Mouse (Mus musculus) midbrain, embryonic 13.5 days (tissue): ENCODE data around the gene Nudt1. TPM values are rescaled to one million over a fixed set of nuclear protein-coding genes. Genes with fewer than 3 reads are reported as not detected.

Experiments
- ATAC-seq: fragments of 200-750 bp; cut with Nextera tagmentation; 2 replicates; pipeline ENCODE4 v1.8.0; 2017; ENCODE audit warnings: mild to moderate bottlenecking, moderate TSS enrichment, moderate library complexity
- H3K27ac ChIP-seq: fragments of 300-500 bp; sonication (generic); 2 replicates; pipeline ENCODE4 v1.5.1; 2015; ENCODE audit warnings: inconsistent platforms, mild to moderate bottlenecking, moderate library complexity
- H3K27me3 ChIP-seq: fragments of 300-500 bp; sonication (generic); 2 replicates; pipeline ENCODE4 v1.6.1; 2015; ENCODE audit warnings: mild to moderate bottlenecking, inconsistent platforms
- H3K36me3 ChIP-seq: fragments of 300-500 bp; sonication (generic); 2 replicates; pipeline ENCODE4 v1.6.1; 2015; ENCODE audit warnings: mild to moderate bottlenecking, inconsistent platforms
- H3K4me1 ChIP-seq: fragments of 300-500 bp; sonication (generic); replicated peaks from 2 replicates; pipeline ENCODE4 v1.6.1; 2015; ENCODE audit warnings: inconsistent platforms
- H3K4me2 ChIP-seq: fragments of 300-500 bp; sonication (generic); replicated peaks from 2 replicates; pipeline ENCODE4 v1.6.1; 2015; ENCODE audit warnings: moderate library complexity, mild to moderate bottlenecking, inconsistent platforms
- H3K4me3 ChIP-seq: fragments of 300-500 bp; sonication (generic); replicated peaks from 2 replicates; pipeline ENCODE4 v1.5.1; 2015; ENCODE audit warnings: mild to moderate bottlenecking, inconsistent platforms
- H3K9ac ChIP-seq: fragments of 300-500 bp; sonication (generic); replicated peaks from 2 replicates; pipeline ENCODE4 v1.6.1; 2015; ENCODE audit warnings: mild to moderate bottlenecking, inconsistent platforms
- H3K9me3 ChIP-seq: fragments of 300-500 bp; sonication (generic); 2 replicates; pipeline ENCODE4 v1.6.1; 2016; ENCODE audit warnings: mild to moderate bottlenecking, inconsistent platforms
- WGBS: fragments of 180-500 bp; shearing (Covaris S2); methylation state at CpG from one replicate; pipeline ENCODE4 v1.1.7; 2015; 5-methylcytosine and 5-hydroxymethylcytosine counted together
- polyA plus RNA-seq: library from polyadenylated mRNA; unstranded; fragments of >200 nt; fragmentation: Nextera tagmentation; extraction: Ambion mirVana; gene quantifications from 2 replicates; pipeline ENCODE4 v1.2.1, GENCODE M21; 2015

Gene Nudt1
- polyA plus RNA-seq, 1 experiment from 2014 or later: 31.9 TPM

DNA sequence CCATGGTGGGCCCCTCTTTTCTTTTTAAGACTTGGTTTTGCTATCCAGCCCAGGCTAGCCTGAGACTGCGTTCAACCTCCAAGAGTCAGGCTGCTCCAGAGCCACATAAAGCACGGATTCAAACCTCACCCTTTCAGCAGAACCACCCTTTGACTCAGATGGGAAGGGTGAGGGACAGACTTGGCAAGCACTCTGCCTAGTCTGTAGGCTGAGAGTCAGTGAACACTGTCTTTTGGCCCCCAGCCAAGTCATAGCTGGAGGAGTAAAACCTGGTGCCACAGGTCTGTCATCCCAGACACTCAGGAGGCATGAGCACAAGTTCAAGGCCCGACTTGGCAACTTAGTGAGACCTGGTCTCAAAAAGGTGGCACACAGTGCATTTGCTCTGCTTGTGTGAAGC is 4.7 kb upstream of the Nudt1 start:
- Histone ChIP-seq H3K27ac (no peak overlapping the region), H3K4me3 (no peak overlapping the region), H3K4me2 (no peak overlapping the region), H3K36me3 (peaks cover 33% of the 10 kb centered on the region), H3K9ac (no peak overlapping the region), H3K9me3 (no peaks in the 10 kb centered on the region), H3K27me3 (no peaks in the 10 kb centered on the region), H3K4me1 (peaks cover 18% of the 10 kb centered on the region)
- ATAC-seq: no peak
- WGBS: 89% methylated on average over 3 of the region's 3 CpGs

DNA sequence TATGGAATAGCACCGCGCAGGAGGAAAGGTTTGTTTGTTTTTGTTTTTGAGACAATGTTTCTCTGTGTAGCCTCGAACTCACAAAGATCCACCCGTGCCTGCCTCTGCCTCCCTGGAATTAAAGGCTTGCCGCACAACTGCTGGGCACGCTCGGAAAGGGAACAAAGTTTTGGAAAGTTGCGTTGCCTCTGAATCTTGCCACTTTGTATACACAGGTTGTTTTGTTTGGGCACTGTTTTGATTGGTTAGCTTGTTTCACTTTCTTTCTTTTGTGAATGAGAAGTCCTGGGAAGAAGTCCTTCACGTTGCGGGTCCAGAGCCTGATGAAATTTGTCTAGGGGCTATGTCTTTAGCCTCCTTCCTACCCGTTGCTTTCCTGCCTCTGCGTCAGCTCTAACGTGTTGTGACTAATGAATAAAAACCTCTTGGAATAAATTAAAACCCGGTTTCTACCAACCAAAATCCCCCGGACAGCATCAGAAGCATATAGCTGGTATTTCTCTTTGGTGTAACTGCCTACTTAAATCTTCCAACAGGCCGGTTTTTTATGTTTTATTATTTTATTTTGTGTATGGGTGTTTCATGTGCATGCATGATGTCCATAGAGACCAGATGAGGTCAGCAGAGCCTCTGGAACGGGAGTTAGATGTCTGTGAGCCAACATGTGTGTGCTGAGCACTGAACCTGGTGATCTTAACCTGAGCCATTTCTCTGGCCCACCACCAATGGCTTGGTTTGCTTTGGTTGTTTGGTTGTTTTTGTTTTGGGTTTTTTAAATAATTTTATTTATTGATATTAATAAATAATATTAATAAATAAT is 510 bp downstream of the Nudt1 start:
- WGBS: 1% methylated on average over 17 of the region's 17 CpGs
- H3K27ac ChIP-seq: peak overlapping the region; percentile 76
- no peaks in the 10 kb centered on the region for H3K27me3 ChIP-seq
- H3K36me3 ChIP-seq: peaks cover 7% of the 10 kb centered on the region; the same call in 1 of the 2 replicates
- H3K9me3 ChIP-seq: no peaks in the 10 kb centered on the region
- peak overlapping the region; percentile 79 for H3K4me2 ChIP-seq
- H3K4me3 ChIP-seq: peak overlapping the region; percentile 95
- ATAC-seq: peak; percentile 11; the same call in 1 of the 2 replicates
- H3K9ac ChIP-seq: peak overlapping the region; percentile 99
- peaks cover 22% of the 10 kb centered on the region for H3K4me1 ChIP-seq

DNA sequence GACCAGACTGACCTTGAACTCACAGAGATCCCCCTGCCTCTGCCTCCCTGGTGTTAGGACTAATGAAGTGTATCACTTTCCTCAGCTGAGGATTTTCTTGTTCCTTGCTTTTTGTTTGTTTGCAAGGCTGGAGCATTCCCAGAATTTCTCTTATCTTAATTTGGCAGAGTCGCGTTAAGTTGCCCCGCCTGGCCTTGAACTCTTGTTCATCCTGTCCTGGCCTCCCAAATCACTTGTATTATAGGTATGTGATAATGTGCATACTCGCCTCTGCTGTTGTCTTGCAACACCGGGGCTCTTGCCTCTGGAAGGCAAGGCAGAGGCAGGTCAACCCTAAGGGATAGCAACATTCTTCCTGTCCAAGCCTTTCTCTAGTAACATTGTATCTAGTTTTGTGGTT is 2.6 kb downstream of the Nudt1 start:
- Histone ChIP-seq H3K4me2 (no peak overlapping the region), H3K36me3 (peaks cover 22% of the 10 kb centered on the region), H3K4me1 (peaks cover 22% of the 10 kb centered on the region), H3K27ac (no peak overlapping the region), H3K9me3 (no peaks in the 10 kb centered on the region), H3K27me3 (no peaks in the 10 kb centered on the region), H3K9ac (no peak overlapping the region), H3K4me3 (no peak overlapping the region)
- no peak for ATAC-seq
- WGBS: 94% methylated on average over 5 of the region's 5 CpGs

DNA sequence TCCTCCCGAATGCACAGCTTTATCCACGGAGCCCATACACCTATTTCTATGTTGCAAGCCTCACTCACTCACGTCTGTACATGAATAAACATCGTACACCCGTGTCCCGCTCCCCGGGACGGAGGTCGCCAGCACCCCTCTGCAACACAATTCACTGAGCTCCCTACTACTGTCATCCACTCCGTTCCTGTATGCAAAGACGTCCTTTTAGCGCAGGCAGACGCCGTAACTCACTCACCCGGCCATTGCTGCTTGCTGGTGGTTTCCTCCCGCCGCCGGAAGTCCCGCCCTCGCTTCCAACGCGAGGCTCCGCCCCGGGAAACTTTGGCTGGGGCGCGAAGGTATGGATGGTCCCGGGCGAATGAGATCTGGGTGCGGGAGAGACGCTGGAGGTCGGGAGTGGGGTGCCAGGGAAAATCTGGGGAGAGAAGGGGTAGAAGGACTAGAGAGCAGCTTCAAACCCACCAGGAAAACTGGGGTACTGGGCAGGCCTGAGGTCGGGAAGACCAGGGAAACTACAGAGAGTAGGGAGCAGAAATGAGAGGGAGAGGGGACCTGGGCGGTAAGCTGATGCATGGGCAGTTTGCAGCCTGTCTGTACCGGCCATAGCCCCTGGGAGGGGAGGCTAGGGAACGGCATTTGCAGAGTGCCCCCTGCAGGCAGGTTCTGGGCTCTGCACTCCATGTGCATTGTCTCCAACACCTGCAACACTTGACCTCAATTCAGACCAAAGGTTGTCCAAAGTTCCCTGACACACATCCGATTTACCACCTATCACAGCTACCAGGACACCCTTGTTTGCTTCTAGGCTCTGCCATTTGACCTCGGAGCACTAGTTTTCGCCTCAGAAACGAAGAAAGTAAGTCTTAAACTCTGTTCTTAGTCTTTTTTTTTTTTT is 10.4 kb downstream of the Nudt1 start, which contains the start of gene Mrm2:
Mrm2 (minus strand) TSS at position 284 of the 898 bp plus-strand sequence.
- peak within 1 kb of the TSS; percentile 69 for H3K4me3 ChIP-seq
- ATAC-seq: peak; percentile 77
- H3K9me3 ChIP-seq: no peaks in the 10 kb centered on the region
- H3K4me2 ChIP-seq: peak within 1 kb of the TSS; percentile 86
- peaks cover 26% of the 10 kb centered on the region for H3K36me3 ChIP-seq
- peak within 1 kb of the TSS; percentile 75 for H3K27ac ChIP-seq
- peaks cover 15% of the 10 kb centered on the region for H3K4me1 ChIP-seq
- under 1% methylated on average over 39 of the region's 39 CpGs for WGBS
- H3K27me3 ChIP-seq: no peaks in the 10 kb centered on the region
- H3K9ac ChIP-seq: peak within 1 kb of the TSS; percentile 75

DNA sequence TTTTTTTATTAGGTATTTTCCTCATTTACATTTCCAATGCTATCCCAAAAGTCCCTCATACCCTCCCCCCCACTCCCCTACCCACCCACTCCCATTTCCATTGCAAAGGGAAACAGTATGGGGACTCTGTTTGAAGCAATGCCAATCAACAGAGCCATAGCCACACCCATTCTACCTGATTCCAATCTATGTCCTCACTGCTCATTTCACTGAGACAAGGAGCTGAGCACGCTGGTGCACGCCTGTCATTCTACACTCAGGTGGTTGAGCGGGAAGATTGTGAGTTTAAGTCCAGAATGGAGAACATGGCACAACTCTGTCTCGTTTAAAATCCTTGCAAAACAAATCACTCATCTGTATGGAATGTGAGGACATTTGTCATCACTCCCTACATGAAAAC is 11.1 kb downstream of the Nudt1 start:
- ATAC-seq: no peak
- no peak overlapping the region; the same call in 1 of the 2 replicates for H3K27ac ChIP-seq
- 71% methylated on average over 4 of the region's 4 CpGs for WGBS
- H3K4me2 ChIP-seq: peak overlapping the region; percentile 86; the same call in 1 of the 2 replicates
- H3K36me3 ChIP-seq: peaks cover 26% of the 10 kb centered on the region
- no peaks in the 10 kb centered on the region for H3K27me3 ChIP-seq
- no peaks in the 10 kb centered on the region for H3K9me3 ChIP-seq
- peaks cover 15% of the 10 kb centered on the region for H3K4me1 ChIP-seq
- H3K9ac ChIP-seq: no peak overlapping the region
- no peak overlapping the region; the same call in 1 of the 2 replicates for H3K4me3 ChIP-seq

DNA sequence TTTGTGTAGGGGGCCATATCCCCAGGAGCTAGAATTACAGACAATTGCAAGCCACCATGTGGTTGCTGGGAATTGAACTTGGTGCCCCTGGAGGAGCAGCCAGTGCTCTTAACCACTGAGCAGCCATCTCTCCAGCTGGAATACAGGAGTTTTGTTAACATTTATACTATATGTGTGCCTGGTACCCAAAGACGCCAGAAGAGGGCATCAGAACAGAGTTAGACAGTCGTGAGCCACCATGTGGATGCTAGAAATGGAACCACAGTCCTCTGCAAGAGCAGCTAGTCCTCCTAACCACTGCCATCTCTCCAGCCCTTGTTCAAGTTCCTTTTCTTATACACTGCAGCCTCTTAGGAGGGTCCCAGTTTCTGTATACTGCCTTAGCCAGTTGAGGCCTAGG is 12.2 kb downstream of the Nudt1 start:
- 29% methylated on average over 2 of the region's 2 CpGs for WGBS
- Histone ChIP-seq H3K4me1 (peaks cover 15% of the 10 kb centered on the region), H3K27ac (no peak overlapping the region)

DNA sequence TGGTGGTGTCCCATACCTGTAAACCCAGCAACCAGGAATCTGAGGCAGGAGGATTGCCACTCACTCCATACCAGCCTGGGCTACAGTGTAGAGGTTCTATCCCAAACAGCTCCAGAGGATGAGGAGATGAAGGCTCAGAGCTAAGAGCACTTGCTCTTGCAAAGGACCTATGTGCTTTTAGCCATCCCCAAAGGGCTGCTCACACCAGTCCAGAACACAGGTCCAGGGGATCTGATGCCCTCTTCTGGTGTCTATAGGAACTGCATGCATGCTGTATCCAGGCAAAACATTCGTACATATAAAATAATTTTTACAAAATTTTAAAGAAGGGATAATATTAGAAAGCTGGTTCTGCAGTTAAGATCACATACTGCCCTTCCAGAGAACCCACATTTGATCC is 15.2 kb downstream of the Nudt1 start:
- no peak overlapping the region for H3K27ac ChIP-seq
- no peaks in the 10 kb centered on the region for H3K27me3 ChIP-seq
- H3K4me2 ChIP-seq: no peak overlapping the region
- no peaks in the 10 kb centered on the region; the same call in 1 of the 2 replicates for H3K9me3 ChIP-seq
- H3K9ac ChIP-seq: no peak overlapping the region
- no peak overlapping the region for H3K4me3 ChIP-seq
- ATAC-seq: no peak
- WGBS: 92% methylated on average over 1 of the region's 1 CpGs
- peaks cover 49% of the 10 kb centered on the region for H3K36me3 ChIP-seq
- peaks cover 4% of the 10 kb centered on the region; the same call in 1 of the 2 replicates for H3K4me1 ChIP-seq

More for the DNA sequence above, 12.2 kb downstream of the Nudt1 start:
- ATAC-seq: no peak
- H3K9ac ChIP-seq: no peak overlapping the region
- no peak overlapping the region for H3K4me2 ChIP-seq
- no peaks in the 10 kb centered on the region for H3K27me3 ChIP-seq
- H3K9me3 ChIP-seq: no peaks in the 10 kb centered on the region; the same call in 1 of the 2 replicates
- H3K4me3 ChIP-seq: no peak overlapping the region
- peaks cover 26% of the 10 kb centered on the region for H3K36me3 ChIP-seq

DNA sequence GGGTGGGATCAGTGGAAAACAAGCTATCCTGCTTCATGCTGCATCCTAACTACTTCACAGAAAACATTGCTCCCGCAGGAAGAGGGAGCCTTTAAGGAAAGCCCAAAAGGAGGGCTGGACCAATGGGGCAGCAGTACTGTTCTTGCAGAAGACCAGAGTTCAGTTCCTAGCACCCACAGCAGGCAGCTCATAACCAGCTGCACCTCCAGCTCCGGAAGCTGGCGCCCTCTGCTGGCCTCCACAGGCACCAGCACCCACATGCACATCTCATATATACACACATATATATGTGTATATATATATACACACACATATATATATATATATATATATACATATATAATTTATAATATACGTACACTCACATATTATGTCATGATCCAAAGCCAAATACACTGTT is 17.3 kb downstream of the Nudt1 start:
- Histone ChIP-seq H3K4me2 (no peak overlapping the region), H3K27ac (no peak overlapping the region), H3K36me3 (peaks cover 53% of the 10 kb centered on the region), H3K9me3 (no peaks in the 10 kb centered on the region; the same call in 1 of the 2 replicates), H3K4me1 (no peaks in the 10 kb centered on the region), H3K4me3 (no peak overlapping the region), H3K27me3 (no peaks in the 10 kb centered on the region), H3K9ac (no peak overlapping the region)
- 96% methylated on average over 4 of the region's 4 CpGs for WGBS
- no peak for ATAC-seq

DNA sequence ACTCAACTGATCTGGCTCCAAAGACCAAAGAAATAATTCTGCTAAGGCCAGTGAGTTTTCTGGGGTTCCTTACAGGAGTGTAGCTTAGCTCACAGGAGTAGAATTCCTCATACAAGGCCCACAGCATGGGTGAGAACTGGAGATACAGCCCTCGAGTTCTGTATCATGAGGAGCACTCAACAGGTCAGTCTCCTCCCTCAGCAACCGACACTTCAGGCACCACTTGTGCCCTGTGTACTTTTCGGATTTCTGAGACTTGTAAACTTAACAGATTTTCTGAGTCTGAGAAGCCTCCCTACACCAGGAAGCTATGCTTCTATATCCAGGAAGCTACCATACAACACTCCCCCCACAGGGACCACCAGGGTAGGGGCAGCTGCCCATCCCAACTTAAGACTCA is 18.4 kb downstream of the Nudt1 start:
- H3K9me3 ChIP-seq: no peaks in the 10 kb centered on the region; the same call in 1 of the 2 replicates
- H3K36me3 ChIP-seq: peaks cover 64% of the 10 kb centered on the region

DNA sequence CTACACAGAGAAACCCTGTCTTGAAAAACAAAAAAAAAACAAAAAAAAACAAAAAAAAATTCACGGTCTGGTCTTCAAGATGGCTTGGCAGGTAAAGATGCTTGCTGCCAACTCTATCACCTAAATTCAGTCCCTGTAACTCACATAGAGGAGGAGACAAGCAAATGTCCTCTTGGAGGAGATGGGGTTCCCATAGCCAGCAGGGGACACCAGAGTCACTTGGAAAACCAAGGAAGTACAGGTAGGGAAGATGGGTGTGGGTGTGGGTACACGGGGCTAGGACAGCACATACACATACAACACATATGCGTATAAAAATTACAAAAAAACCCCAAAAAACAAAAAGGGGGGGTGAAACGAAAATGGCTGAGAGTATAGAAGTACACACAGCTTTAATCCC is 21.4 kb downstream of the Nudt1 start:
- Histone ChIP-seq H3K4me3 (no peak overlapping the region), H3K27ac (no peak overlapping the region), H3K36me3 (peaks cover 68% of the 10 kb centered on the region), H3K9me3 (no peaks in the 10 kb centered on the region; the same call in 1 of the 2 replicates), H3K9ac (no peak overlapping the region), H3K4me1 (no peaks in the 10 kb centered on the region), H3K4me2 (no peak overlapping the region), H3K27me3 (no peaks in the 10 kb centered on the region)
- ATAC-seq: no peak
- 90% methylated on average over 4 of the region's 4 CpGs for WGBS

More for the DNA sequence above, 18.4 kb downstream of the Nudt1 start:
- Histone ChIP-seq H3K4me1 (no peaks in the 10 kb centered on the region), H3K9ac (no peak overlapping the region), H3K4me3 (no peak overlapping the region), H3K27me3 (no peaks in the 10 kb centered on the region), H3K27ac (no peak overlapping the region), H3K4me2 (no peak overlapping the region)
- WGBS: 83% methylated on average over 3 of the region's 3 CpGs
- no peak for ATAC-seq

DNA sequence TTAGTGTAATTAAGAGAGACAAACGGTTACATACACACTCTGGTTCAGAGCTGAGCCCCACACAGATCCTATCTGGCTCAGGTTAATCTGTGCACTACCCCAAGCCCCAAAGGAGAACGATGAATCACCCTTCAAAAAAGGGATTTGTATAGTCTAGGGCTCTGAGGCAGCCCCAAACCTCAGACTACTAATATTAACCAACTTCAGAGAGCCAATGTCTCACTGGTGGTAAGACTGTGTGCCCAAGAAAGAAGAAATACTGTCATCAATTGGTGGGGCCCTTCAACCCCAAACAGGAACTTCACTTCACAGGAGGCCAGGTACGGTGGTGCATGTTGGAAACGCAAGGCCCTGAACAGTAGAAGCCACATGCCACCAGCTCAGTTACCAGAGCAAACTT is 23.8 kb downstream of the Nudt1 start:
- Histone ChIP-seq H3K9ac (no peak overlapping the region), H3K4me2 (no peak overlapping the region), H3K27ac (no peak overlapping the region), H3K36me3 (peaks cover 45% of the 10 kb centered on the region), H3K4me3 (no peak overlapping the region), H3K9me3 (no peaks in the 10 kb centered on the region), H3K4me1 (no peaks in the 10 kb centered on the region), H3K27me3 (no peaks in the 10 kb centered on the region)
- no peak for ATAC-seq
- over 99% methylated on average over 4 of the region's 4 CpGs for WGBS

DNA sequence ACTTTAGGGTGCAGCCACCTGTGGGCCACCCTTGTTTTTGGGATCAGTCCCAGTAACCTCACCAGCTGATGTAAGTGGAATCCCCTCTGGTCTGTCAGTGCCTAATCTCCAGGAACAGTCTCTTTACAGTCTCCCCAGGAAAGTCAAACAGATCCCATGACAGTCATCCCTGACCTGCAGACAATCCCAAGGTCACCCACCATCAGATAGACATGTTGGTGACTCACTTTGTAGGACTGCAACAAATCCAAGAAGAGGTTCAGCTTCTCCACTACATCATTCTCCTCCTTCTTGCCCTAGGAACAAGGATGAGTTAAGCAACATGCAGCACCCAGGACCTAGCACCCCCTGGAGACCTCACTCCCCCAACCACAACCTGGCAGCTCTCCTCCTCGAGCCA is 24.6 kb downstream of the Nudt1 start:
- Histone ChIP-seq H3K9me3 (no peaks in the 10 kb centered on the region), H3K4me2 (no peak overlapping the region), H3K27ac (no peak overlapping the region), H3K4me3 (no peak overlapping the region), H3K9ac (no peak overlapping the region), H3K27me3 (no peaks in the 10 kb centered on the region), H3K36me3 (peaks cover 41% of the 10 kb centered on the region), H3K4me1 (no peaks in the 10 kb centered on the region)
- no peak for ATAC-seq
- 88% methylated on average over 1 of the region's 1 CpGs for WGBS
